Mouse (Mus musculus) lung, adult 2 months (tissue): ENCODE data around the gene Mettl17. TPM values are rescaled to one million over a fixed set of nuclear protein-coding genes. Genes with fewer than 3 reads are reported as not detected.

Experiments used
- DNase-seq: peaks from one replicate; pipeline ENCODE4 v3.0.0; 2022
- H3K4me1 ChIP-seq: fragments of 200-500 bp; 2 replicates; pipeline ENCODE4 v1.6.1; 2011; ENCODE audit warnings: low read length; ENCODE audit not compliant: control insufficient read depth, insufficient read depth
- H3K4me3 ChIP-seq: fragments of 200-500 bp; replicated peaks from 2 replicates; pipeline ENCODE3; 2011; ENCODE audit warnings: low read depth, mild to moderate bottlenecking, control low read depth, low read length; ENCODE audit errors: extremely low read depth
- CTCF ChIP-seq: fragments of 200-500 bp; IDR thresholded peaks from 2 replicates; pipeline ENCODE4 v1.5.1; 2011; ENCODE audit warnings: mild to moderate bottlenecking, low read length, control low read depth; ENCODE audit not compliant: insufficient read depth
- POLR2A ChIP-seq: fragments of 200-500 bp; IDR thresholded peaks from 2 replicates; pipeline ENCODE4 v1.6.1; 2011; ENCODE audit warnings: low read depth, mild to moderate bottlenecking, control low read depth, low read length, borderline replicate concordance; ENCODE audit errors: extremely low read depth
- WGBS: fragments of 180-500 bp; shearing (Covaris S2); methylation state at CpG from one replicate; pipeline ENCODE4 v1.1.7; 2018; 5-methylcytosine and 5-hydroxymethylcytosine counted together
- polyA plus RNA-seq: library from polyadenylated mRNA; depleted of rRNA; stranded (reverse); fragments of >200 nt; gene quantifications from 2 replicates; pipeline ENCODE4 v1.2.3, GENCODE M21; 2012

The Mettl17 gene
- polyA plus RNA-seq, 1 experiment, result 27.2 TPM

DNA sequence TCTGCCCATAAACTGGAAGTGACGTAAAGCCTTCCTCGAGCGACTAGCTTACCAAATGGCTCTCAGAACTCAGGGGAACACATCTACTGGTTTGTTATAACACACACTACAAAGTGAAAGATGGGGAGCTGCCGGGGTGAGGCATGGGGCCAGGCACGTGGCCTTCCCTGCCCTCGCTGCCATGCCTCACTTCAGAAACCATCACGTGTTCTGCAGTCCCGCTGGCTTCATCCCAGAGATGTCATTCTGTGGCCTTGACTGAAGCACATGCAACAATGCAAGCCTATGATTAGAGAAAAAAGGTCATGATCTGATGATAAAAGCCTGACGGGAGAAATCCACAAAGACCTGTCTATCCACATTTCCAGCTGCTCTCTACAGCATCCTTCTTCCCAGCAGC, 12.9 kb upstream of the Mettl17 start:
- no peak for DNase-seq
- Histone ChIP-seq H3K4me3 (no peak overlapping the region), H3K4me1 (no peaks in the 10 kb centered on the region)
- TF ChIP-seq CTCF (no peak), POLR2A (no peak)
- 69% methylated on average over 9 of the region's 9 CpGs for WGBS

DNA sequence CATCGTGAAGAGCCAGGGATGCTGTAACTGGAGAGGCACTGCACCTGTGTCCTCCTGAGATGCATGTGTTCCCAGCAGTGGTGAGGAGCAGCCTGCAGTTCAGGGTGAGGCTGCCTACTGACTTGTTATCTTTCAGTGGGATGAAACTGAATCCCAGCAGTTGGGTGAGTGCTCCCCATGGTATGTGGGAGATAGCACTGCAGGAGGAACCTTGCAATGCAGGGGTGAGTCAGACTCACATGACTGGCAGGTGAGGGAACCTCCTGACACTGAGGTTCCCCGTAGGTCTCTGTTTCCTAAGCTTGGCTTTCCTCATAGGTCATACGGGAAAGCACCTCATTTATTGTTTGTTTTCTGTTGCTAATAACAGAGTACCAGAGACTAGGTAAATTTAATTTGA, 7.1 kb upstream of the Mettl17 start:
- H3K4me1 ChIP-seq, result no peaks in the 10 kb centered on the region
- WGBS, result 70% methylated on average over 3 of the region's 3 CpGs
- no peak for TF ChIP-seq CTCF
- no peak for TF ChIP-seq POLR2A
- H3K4me3 ChIP-seq, result no peak overlapping the region
- DNase-seq, result no peak

DNA sequence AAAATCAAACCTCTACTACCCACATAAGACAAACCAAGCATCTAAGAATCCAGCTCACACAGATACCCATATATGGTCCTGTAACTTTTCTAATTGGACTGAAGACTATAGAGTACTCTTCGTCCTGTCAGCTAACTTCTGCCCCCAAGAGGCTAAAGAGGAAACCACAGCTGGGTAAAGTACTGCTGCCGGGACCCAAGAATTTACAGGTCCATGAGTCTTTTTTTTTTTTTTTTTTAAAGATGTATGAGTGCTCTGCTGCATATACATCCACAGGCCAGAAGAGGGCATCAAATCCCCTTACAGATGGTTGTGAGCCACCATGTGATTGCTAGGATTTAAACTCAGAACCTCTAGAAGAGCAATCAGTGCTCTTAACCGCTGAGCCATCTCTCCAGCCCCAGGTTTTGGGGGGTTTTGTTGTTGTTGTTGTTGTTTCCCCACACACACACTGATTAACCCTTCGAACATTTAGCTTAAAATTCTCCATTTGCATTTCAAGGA, 1.1 kb upstream of the Mettl17 start:
- peak; percentile 60 for DNase-seq
- WGBS, result 0% methylated on average over 4 of the region's 4 CpGs
- peaks cover 2% of the 10 kb centered on the region; the same call in 1 of the 2 replicates for H3K4me1 ChIP-seq
- peak overlapping the region; percentile 89 for H3K4me3 ChIP-seq
- TF ChIP-seq CTCF, result 0 out of 2 replicates have a peak, but pooled peaks have one; percentile 12
- no peak for TF ChIP-seq POLR2A

DNA sequence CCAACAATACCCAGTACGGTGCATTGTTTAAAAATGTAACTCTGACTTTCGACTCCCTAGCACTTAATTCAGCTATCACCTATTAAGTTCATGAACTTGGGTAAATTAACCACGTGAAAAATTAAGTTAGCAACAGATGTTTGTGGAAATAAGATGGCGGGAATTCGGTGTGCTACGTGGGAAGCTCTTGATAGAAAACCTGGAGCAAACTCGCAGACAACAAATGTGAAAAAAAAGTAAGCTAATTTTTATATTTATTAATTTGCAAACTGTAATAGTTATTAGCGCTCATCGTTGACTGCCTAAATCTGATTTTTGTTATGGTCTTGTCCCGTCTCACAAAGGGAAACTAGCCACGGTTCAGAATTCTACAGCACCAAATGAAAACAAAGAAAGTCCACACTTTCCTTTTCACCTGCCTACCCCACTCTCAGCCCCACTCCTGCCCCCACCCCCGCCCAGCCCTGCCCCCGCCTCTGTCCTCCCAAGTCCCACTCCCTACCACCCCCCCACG, 554 bp upstream of the Mettl17 start:
- Histone ChIP-seq H3K4me1 (peaks cover 2% of the 10 kb centered on the region; the same call in 1 of the 2 replicates), H3K4me3 (peak overlapping the region; percentile 89)
- no peak for TF ChIP-seq POLR2A
- TF ChIP-seq CTCF, result no peak
- DNase-seq, result no peak
- under 1% methylated on average over 14 of the region's 14 CpGs for WGBS

DNA sequence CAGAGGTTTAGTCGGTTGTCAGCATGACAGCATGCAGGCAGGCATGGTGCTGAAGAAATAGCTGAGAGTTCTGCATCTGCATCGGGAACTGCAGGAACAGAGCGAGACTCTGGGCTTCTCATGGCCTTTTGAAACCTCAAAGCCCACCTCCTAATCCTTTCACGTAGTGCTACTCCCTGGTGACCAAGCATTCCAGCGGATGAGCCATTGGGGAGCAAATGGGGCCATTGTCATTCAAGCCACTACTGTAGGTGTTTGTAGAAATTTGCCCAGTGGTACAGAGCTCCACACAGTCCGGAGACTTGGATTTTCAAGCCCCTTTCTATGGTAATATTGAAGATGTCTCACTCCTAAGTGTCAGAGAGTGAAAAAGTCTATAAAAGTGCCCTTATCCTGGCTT, 1.4 kb downstream of the Mettl17 start:
- H3K4me3 ChIP-seq, result no peak overlapping the region
- DNase-seq, result no peak
- peaks cover 2% of the 10 kb centered on the region; the same call in 1 of the 2 replicates for H3K4me1 ChIP-seq
- 73% methylated on average over 6 of the region's 6 CpGs for WGBS
- TF ChIP-seq POLR2A (no peak), CTCF (no peak)

DNA sequence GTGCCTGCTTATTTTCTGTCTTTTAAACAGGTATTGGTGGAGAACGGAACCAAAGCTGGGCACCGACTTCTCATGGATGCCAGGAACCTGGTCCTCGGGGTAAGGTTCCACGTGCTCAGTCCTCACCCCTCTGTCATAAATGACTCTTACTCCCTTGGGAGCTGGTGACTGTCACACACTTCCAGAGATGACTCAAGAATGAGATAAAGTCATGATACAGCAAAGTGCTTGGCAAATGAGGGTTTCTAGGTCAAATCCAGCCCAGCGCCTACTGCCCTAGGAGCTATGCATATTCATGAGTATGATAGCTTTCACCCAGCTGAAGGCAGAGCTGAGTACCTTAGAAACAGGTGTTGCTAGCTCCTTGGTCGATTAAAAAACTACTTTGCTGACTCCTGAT, 5.2 kb downstream of the Mettl17 start:
- no peak for TF ChIP-seq POLR2A
- no peak for TF ChIP-seq CTCF
- peaks cover 2% of the 10 kb centered on the region; the same call in 1 of the 2 replicates for H3K4me1 ChIP-seq
- no peak overlapping the region for H3K4me3 ChIP-seq
- 88% methylated on average over 6 of the region's 6 CpGs for WGBS
- DNase-seq, result no peak

DNA sequence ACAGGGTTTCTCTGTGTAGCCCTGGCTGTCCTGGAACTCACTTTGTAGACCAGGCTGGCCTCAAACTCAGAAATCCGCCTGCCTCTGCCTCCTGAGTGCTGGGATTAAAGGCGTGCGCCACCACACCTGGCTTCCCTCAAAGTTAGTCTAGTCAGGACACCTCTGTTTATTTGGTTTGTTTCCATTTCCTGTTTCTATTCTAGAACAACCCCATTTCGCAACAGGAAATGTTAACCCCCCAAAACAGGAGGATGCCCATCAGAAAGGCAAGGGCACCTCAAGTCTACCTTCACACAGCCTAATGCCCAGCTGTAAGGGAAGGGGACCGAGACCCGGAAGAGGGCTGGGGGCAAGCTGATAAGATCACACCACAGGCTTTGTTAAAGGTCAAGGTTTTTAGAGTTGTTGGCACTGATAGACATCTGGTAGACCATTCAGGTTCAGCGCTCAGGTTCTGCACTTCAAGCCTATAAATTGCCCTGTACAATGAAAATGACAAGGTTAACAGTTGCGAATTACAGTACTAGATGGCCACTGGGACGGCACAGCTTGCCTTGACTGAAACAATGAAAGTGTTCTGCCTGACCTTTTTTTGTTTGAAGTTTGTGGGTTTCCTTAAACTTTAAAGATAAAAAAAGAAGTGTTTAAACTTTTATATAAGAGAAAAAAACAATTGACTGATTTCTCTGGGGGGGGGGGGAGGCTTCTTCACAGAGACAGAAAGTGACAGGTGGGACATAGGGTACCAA, 7.7 kb downstream of the Mettl17 start, which contains the start of gene Slc39a2:
Slc39a2 (plus strand) TSS at position 699 of the 749 bp plus-strand sequence.
- no peak for DNase-seq
- Histone ChIP-seq H3K4me1 (no peaks in the 10 kb centered on the region), H3K4me3 (no peak within 1 kb of the TSS)
- WGBS, result 80% methylated on average over 9 of the region's 9 CpGs
- TF ChIP-seq POLR2A, result no peak
- TF ChIP-seq CTCF, result no peak

DNA sequence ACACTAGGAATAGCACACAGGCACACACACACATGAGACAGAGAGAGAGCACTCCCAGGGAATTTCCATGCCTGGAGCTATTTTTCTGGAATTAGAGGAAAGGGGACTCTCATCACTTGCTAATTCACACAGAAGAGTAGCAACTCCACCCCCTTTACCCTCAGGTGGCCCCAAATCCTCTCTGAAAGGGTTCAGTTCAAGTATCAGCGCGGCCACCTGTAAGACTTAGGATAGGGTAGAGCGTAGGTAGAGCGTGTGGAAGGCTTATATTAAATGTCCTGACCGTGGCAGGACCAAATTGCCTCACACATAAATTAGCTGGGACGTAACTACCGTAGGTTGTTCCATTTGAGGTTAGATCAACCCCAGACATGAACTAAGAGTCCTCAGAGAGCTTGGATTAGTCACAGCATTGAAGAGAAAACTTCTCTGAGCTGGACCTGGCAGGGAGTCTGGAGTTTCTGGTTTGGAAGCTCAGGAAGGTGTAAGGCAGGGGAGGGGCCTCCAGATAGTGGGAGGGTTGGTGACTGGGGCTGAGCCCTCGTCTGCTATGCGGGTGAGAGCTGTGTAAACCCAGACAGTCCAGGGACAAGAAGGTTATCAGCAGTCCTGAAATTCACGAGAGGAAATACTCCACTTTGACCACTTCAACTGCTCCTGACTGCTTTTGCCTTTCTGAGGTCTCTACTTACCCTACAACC, 8.6 kb downstream of the Mettl17 start:
- H3K4me3 ChIP-seq, result no peak overlapping the region
- peak; percentile 38 for DNase-seq
- no peaks in the 10 kb centered on the region for H3K4me1 ChIP-seq
- 41% methylated on average over 10 of the region's 10 CpGs for WGBS
- TF ChIP-seq POLR2A, result no peak
- TF ChIP-seq CTCF, result no peak

DNA sequence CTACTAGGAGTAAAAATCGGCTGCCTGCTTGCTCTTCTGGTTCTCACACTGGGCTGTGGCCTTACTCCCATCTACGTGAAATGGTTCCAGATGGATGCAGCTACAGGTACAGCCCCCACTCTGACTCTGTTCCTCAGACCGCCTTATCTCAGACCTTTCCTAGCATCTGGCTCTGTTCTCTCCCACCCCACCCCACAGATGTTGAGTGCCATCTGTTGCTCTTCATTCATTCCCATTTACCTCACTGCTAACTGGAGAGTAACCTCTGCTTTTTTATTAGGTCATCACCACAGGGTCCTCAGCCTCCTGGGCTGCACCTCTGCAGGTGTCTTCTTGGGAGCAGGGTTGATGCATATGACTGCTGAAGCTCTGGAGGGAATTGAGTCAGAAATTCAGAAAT, 9.2 kb downstream of the Mettl17 start:
- no peak for DNase-seq
- TF ChIP-seq POLR2A (no peak), CTCF (no peak)
- no peaks in the 10 kb centered on the region for H3K4me1 ChIP-seq
- WGBS, result 62% methylated on average over 3 of the region's 3 CpGs
- no peak overlapping the region for H3K4me3 ChIP-seq
